Mouse (Mus musculus) heart, postnatal 0 days (tissue): ENCODE measurements at regions not wholly inside any gene's neighbourhood (a gene's known extent, or its start where the extent isn't known, plus 50 kb on each side); places are given as distances from the start of the nearest gene placed in this dataset.

ENCODE experiments used
- ATAC-seq: fragments of 200-750 bp; cut with Nextera tagmentation; 2 replicates; pipeline ENCODE4 v1.8.0; 2017; ENCODE audit warnings: low read depth, moderate number of reproducible peaks, moderate library complexity; ENCODE audit not compliant: insufficient read depth
- DNase-seq: peaks from one replicate; pipeline ENCODE4 v3.0.0-alpha.2; 2016; ENCODE audit warnings: low spot score
- H3K27ac ChIP-seq: fragments of 300-500 bp; sonication (generic); 2 replicates; pipeline ENCODE4 v1.5.1; 2014; ENCODE audit warnings: low read depth, mild to moderate bottlenecking
- H3K27me3 ChIP-seq: fragments of 300-500 bp; sonication (generic); 2 replicates; pipeline ENCODE4 v1.6.1; 2014; ENCODE audit warnings: low read length, mixed read lengths; ENCODE audit not compliant: control insufficient read depth, insufficient read depth
- H3K36me3 ChIP-seq: fragments of 300-500 bp; sonication (generic); replicated peaks from 2 replicates; pipeline ENCODE4 v1.6.1; 2014; ENCODE audit warnings: low read length, mixed read lengths; ENCODE audit not compliant: control insufficient read depth, insufficient read depth
- H3K4me1 ChIP-seq: fragments of 300-500 bp; sonication (generic); 2 replicates; pipeline ENCODE4 v1.6.1; 2014; ENCODE audit warnings: antibody characterized with exemption; ENCODE audit not compliant: control insufficient read depth, insufficient read depth
- H3K4me2 ChIP-seq: fragments of 300-500 bp; sonication (generic); 2 replicates; pipeline ENCODE4 v1.6.1; 2014; ENCODE audit warnings: low read depth, mild to moderate bottlenecking, low read length, moderate library complexity
- H3K4me3 ChIP-seq: fragments of 300-500 bp; sonication (generic); 2 replicates; pipeline ENCODE4 v1.5.1; 2014; ENCODE audit warnings: low read depth, low read length
- H3K9ac ChIP-seq: fragments of 300-500 bp; sonication (generic); replicated peaks from 2 replicates; pipeline ENCODE4 v1.6.1; 2014; ENCODE audit warnings: low read depth, low read length, mixed read lengths
- H3K9me3 ChIP-seq: fragments of 300-500 bp; sonication (generic); replicated peaks from 2 replicates; pipeline ENCODE4 v1.6.1; 2016; ENCODE audit warnings: low read length; ENCODE audit not compliant: control insufficient read depth
- CTCF ChIP-seq: IDR thresholded peaks from 2 replicates; pipeline ENCODE4 v1.5.1; 2016; ENCODE audit warnings: antibody characterized with exemption, control low read depth, low read depth
- EP300 ChIP-seq: IDR thresholded peaks from 2 replicates; pipeline ENCODE4 v1.6.1; 2016; ENCODE audit warnings: antibody characterized with exemption, low read depth
- WGBS: fragments of 180-500 bp; shearing (Covaris S2); extraction: QIAGEN DNeasy Blood & Tissue Kit; methylation state at CpG from one replicate; pipeline ENCODE4 v1.1.7; 2014; 5-methylcytosine and 5-hydroxymethylcytosine counted together

DNA sequence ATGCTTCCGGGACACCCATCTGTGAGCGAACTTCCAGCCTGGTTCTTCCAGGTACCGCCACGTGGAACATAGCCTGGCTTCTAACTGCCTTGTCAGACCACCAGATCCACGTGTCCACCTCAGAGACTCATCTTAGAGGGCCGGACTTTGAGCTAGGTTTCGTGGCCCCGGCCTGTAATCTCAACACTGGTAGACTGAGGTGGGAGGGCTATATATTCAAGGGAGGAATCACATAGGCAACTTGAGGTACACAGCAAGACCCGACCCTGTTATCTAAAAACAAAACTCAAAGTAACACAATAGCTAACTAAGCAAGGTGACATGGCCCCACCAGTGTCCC lies 366.1 kb downstream of the Sox9 start:
- H3K4me1 ChIP-seq: 0 out of 2 replicates have a peak, but pooled peaks cover 6% of the 10 kb centered on the region
- no peak overlapping the region for H3K27ac ChIP-seq
- DNase-seq (no peak), ATAC-seq (no peak)
- 83% methylated on average over 9 of the region's 9 CpGs for WGBS
- H3K36me3 ChIP-seq: no peaks in the 10 kb centered on the region
- H3K4me2 ChIP-seq: no peak overlapping the region
- TF ChIP-seq EP300: no peak
- TF ChIP-seq CTCF: no peak
- no peaks in the 10 kb centered on the region for H3K27me3 ChIP-seq
- no peak overlapping the region for H3K4me3 ChIP-seq
- H3K9me3 ChIP-seq: no peaks in the 10 kb centered on the region
- no peak overlapping the region for H3K9ac ChIP-seq

DNA sequence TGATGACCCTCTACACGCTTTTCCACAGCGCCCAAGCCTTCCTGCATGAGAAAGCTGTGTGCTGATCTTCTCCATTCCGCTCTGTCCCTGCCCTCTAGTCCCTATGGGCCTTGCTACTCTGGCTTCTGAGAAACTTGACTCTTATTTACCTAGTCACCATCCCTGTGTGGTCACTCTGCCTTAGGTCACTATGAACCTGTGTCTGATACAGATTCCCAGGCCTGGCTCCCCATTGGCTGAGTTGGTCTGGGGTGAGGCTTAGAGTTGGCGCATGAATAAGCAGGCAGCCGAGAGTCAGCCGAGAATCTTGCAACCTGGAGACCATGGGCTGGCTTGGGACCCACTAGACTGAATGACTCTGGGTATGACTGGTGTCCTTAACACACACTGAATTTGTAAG lies 373.5 kb downstream of the Sox9 start:
- Histone ChIP-seq H3K9me3 (no peaks in the 10 kb centered on the region), H3K9ac (no peak overlapping the region), H3K4me1 (no peaks in the 10 kb centered on the region), H3K27ac (no peak overlapping the region), H3K36me3 (no peaks in the 10 kb centered on the region), H3K4me2 (no peak overlapping the region), H3K4me3 (no peak overlapping the region), H3K27me3 (no peaks in the 10 kb centered on the region)
- ATAC-seq (no peak), DNase-seq (no peak)
- whole genome bisulfite sequencing: 91% methylated on average over 6 of the region's 6 CpGs
- TF ChIP-seq EP300 (no peak), CTCF (no peak)

DNA sequence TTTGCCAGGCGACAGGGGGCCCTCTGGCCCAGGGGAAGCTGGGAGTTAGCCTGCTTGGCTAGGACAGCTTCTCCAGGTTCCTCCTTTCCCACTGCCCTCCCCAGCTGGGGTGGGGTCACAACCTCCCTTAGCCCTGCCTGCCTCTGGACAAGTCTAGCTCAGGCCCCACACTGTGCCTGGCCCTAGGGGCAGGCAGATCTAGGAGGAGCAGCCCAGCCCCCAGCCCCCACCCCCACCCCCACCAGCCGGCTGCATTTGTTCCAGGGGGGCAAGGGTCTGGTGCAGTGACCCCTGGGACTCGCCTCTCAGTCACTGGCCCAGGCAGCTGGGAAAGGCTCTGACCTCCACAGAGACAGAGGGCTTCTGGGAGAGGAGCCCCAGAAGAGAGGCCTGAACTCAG lies 381.9 kb downstream of the Sox9 start:
- H3K27ac ChIP-seq: no peak overlapping the region
- peaks cover 5% of the 10 kb centered on the region for H3K4me1 ChIP-seq
- DNase-seq (no peak), ATAC-seq (no peak)
- H3K9ac ChIP-seq: no peak overlapping the region
- no peak overlapping the region for H3K4me2 ChIP-seq
- 60% methylated on average over 3 of the region's 3 CpGs for WGBS
- no peaks in the 10 kb centered on the region for H3K36me3 ChIP-seq
- no peaks in the 10 kb centered on the region for H3K9me3 ChIP-seq
- H3K4me3 ChIP-seq: no peak overlapping the region
- TF ChIP-seq CTCF (no peak), EP300 (no peak)
- H3K27me3 ChIP-seq: no peaks in the 10 kb centered on the region

DNA sequence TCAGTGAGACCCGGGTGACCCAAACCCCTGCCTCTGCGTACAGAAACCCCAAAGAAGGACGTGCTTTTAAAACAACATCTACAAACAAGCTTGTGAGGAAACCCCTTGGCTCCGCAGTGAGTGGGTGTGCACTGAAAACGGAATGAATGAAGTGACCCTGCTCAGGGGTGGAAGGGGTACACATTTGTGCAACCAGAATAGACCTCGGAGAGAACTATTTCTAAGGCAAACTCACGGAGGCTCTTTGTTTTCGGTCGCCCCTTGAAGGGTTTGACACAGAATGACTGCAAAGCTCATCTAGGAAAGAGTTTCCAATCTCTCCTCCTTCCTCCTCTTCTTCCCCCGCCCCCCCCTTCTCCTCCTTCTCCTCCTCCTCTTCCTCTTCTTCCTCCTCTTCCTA lies 382.5 kb downstream of the Sox9 start:
- H3K4me1 ChIP-seq: peaks cover 5% of the 10 kb centered on the region
- ATAC-seq: no peak
- peak overlapping the region; percentile 29 for H3K4me3 ChIP-seq
- H3K36me3 ChIP-seq: no peaks in the 10 kb centered on the region
- no peaks in the 10 kb centered on the region for H3K27me3 ChIP-seq
- DNase-seq: no peak
- H3K27ac ChIP-seq: no peak overlapping the region
- 28% methylated on average over 10 of the region's 10 CpGs for WGBS
- TF ChIP-seq CTCF (no peak), EP300 (no peak)
- no peaks in the 10 kb centered on the region for H3K9me3 ChIP-seq
- no peak overlapping the region for H3K9ac ChIP-seq
- H3K4me2 ChIP-seq: peak overlapping the region; percentile 60

DNA sequence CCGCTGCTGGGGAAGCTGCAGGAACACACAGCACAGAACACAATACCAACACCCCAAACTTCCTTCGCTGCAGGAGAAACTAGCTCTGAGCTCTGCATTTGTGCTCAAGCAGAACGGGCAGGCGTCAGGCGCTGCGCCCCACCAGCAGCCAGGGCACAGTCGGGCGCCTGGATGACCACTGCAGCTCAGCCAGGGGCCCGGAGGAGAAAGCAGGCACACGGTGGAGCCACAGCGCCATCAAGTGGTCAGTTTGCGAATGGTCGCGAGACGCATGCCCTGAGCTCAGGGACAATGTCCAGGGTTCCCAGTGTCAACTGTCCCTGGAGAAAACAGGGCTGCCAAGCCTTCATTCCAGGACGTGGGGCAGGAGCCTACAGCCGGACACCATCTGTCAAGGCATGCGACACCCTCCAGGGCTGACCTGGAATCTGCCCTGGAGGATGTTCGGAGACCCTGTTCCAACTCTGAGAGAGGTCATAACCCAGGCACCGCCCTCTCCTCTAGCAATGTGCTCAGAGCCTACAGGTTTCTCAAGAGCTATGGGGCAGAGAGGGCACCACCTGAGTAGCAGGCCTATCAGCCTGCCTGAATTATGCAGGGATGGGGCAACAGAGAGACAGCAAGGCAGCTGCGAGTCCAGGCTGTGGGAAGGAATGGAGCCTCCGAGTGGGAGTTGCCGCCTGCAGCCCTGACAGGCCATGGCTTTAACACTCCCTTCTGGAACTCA lies 383.2 kb downstream of the Sox9 start:
- peak; percentile 78 for DNase-seq
- no peaks in the 10 kb centered on the region for H3K27me3 ChIP-seq
- H3K4me2 ChIP-seq: peak overlapping the region; percentile 60
- H3K9me3 ChIP-seq: no peaks in the 10 kb centered on the region
- no peak overlapping the region for H3K9ac ChIP-seq
- no peaks in the 10 kb centered on the region for H3K36me3 ChIP-seq
- peak overlapping the region; percentile 29 for H3K4me3 ChIP-seq
- no peak overlapping the region for H3K27ac ChIP-seq
- 9% methylated on average over 23 of the region's 23 CpGs for WGBS
- peaks cover 5% of the 10 kb centered on the region for H3K4me1 ChIP-seq
- TF ChIP-seq CTCF: peak; percentile 99
- no peak for TF ChIP-seq EP300
- peak; percentile 79 for ATAC-seq

DNA sequence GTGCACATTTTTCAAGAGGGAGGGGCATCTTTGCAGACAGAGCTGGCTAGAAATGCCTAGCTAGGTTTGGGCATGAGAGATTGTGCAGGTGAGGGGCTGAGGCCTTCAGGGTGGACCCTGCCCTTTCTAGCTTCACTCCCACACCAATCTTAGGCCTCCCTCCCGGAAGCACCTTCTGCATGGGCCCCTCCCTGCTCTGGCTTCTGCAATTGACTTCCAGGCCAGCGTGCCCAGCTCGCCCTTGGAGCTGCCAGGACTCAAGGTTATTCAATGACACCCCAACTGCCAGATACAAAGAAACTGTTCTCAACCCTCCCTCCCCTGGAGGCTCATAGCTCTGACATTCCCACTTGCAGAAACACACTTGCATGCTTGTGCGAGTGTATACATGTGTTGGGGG lies 384.5 kb downstream of the Sox9 start:
- no peak overlapping the region for H3K4me3 ChIP-seq
- H3K36me3 ChIP-seq: no peaks in the 10 kb centered on the region
- 65% methylated on average over 4 of the region's 4 CpGs for WGBS
- H3K27me3 ChIP-seq: no peaks in the 10 kb centered on the region
- ATAC-seq: peak; percentile 61
- peak overlapping the region; percentile 73 for H3K27ac ChIP-seq
- peak; percentile 63 for DNase-seq
- no peak overlapping the region for H3K4me2 ChIP-seq
- no peak overlapping the region for H3K9ac ChIP-seq
- no peaks in the 10 kb centered on the region for H3K9me3 ChIP-seq
- TF ChIP-seq EP300: no peak
- no peak for TF ChIP-seq CTCF
- peaks cover 5% of the 10 kb centered on the region for H3K4me1 ChIP-seq
